Mouse (Mus musculus) ovary, postnatal 36 days (tissue): ENCODE measurements at regions not wholly inside any gene's neighbourhood (a gene's known extent, or its start where the extent isn't known, plus 50 kb on each side); places are given as distances from the start of the nearest gene placed in this dataset.

ENCODE experiments used
- DNase-seq: peaks from one replicate; pipeline ENCODE4 v3.0.0; 2022; ENCODE audit warnings: low spot score, mixed read lengths

DNA sequence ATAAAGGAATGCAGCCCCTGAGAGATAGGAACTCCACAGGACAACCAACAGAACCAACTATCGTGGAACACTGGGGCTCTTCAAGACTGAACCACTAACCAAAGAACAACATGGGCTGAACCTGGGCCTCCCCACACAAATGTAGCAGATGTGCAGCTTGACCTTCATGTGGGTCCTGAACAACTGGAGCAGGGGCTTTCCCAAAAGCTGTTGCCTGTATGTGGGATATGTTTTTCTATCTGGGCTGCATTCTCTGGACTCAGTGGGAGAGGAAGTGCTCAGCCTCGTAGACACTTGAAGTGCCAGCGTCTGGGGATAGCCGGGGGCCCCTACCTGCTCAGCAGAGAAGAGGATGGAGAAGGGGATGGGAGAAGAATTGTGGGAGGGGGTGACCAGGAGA lies 149.2 kb upstream of the Trib2 start:
- no peak for DNase-seq

DNA sequence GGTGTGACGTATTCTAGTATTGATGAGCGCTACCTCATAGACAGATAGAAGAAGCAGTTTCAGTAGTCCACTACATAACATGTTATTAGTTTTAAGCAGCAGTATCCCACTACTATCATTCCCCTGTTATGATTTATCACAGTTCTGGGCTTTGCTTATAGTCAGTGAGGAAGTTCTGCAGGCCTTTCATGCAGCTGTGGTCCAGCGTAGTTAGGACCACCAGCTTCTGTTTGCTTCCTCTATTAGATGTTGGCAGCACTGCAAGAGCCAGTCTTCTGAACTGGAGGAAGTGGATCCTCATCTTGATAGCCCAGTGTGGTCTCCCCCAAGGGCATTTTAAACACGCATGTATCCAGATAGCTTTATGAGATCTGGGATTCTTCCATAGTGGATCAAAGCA lies 147.4 kb upstream of the Trib2 start:
- no peak for DNase-seq

DNA sequence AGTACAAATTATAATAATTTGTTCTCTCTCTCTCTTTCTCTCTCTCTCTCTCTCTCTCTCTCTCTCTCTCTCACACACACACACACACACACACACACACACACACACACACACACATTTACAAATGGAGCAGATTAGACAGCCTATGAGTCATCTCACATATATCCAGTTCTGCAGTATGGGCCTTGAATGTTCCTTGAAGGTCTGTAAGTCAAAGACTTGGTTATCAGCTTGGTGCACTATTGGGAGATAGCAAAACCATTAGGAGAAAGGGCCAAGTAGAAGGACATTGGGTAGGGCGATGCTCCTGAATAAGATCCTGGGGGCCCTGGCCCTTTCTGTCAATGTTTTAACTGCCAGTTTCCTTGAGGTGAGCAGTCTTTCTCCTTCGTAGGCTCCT lies 145.1 kb upstream of the Trib2 start:
- no peak for DNase-seq

DNA sequence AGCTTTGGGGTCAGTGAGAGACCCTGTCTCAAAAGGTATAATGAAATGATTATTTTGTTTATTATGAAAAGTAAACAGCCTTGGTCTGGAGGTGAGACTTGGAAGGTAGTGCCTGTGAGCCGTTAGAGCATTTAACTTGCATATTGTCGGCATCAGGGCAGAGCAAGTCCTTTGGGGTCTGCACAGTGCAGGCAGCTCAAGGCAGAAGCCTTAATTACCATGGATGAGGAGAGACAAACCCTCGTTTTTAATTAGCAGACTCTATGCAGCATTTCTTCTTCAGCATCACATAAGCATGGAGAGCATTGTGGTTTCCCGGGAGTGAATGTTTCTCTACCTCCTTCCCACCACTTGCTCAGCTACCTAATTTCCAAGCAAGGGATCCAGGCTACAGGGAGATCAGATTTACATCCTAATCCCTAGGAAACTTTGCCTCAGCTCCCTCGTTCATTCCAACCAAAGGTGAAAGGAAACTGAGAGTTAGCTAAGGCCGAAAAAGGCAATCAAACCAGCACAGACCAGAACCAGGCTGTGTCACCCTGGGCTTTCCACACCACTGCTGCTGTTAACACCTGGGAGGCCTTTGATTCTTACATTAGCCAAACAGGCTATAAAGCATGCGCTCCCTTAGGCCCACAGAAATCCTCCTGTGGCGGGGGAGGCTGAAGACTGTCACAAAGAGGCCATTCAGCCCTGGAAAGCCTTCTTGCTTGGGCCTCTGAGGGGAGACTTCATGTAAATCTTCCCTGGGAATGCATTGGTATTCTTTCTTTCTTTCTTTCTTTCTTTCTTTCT lies 120.9 kb upstream of the Trib2 start:
- DNase-seq, result no peak

DNA sequence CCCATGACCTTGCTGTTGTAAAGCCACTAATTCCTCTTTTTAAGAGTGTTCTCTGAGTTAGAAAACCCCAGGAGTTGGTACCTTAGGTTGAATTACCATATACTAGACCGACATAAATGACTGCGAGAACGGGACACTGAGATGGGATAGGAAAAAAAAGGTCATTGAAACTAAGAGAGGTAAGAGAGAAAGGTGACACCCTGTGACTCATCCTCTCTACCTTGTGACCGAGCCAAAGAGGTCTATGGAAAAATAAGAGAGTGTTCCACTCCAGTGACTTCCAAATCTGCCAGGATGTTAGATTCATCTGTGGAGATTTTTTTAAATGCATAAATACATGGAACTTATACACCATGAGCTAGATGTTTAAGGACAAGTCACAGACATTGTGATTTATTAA lies 115.3 kb upstream of the Trib2 start:
- DNase-seq, result no peak

DNA sequence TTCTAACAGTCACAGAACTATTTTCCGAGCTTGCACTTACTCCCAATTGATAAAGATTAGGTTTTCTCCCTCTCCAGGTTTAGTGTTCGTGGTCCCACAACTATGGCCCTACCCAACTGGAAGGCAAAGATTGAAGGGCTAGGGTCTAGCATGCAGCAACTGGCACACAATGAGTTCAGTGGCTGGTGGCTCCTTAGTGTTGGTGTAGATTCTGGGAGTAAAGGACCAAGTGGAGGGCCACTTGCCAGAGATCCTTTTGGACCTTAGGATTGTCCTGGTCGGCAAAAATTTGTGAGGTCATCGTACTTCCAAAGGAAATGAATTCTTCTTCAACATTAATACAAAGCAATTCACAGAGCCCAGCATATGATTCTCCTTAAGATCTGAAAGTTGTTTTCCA lies 114.8 kb upstream of the Trib2 start:
- no peak for DNase-seq

DNA sequence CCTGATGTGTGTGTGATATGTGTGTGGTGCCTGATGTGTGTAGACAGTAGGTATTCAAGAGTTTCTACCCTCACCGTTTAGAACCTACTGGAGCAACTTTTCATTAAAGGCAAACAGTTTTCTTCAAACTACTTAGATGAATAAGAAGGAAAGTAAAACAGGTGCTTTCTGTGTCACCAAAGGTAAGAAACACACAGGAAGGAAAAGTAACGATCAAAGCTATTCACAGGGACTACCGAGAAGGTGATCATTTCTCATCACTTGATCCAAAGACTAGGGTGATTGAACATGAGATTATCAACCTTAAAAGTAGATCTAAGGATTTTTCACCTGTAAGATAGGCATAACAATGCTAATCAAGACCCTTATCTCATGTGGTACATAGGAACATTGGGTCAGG lies 113.4 kb upstream of the Trib2 start:
- no peak for DNase-seq

DNA sequence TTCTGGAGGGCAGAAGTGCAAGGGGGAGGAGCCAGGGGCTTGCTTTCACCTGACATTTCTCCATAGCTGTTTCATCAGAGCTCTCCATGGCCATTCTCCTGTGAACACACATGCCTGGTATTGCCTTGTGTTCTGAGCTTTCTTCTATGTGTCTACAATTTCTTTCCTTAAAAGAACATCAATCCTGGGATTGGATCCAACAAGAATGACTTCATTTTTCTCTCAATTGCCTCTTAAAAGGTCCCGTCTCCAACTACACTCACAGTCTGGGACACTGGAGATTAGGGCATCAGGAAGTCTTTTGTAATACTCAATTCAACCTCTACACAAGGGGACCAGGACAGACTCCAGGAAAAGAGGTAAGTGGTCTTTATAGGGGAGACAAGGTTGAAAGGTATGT lies 112.8 kb upstream of the Trib2 start:
- no peak for DNase-seq

DNA sequence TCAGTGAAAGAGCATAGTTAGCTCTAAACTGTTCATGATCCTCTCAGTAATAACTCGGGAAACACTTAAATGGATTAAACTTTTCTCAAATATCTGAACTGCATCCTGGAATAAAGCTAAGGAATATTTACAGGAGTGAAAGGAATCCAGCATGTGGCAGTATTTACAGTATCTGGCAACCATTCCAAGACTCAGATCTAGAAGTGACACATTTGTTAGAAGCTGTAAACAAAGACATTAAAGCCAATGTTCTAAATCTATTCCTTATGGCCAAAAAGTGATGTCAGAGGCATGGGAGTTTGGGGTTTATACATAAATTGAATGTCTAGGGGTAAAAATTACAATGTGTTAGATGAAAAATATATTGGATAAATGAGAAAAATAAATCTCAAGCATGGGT lies 101.6 kb upstream of the Trib2 start:
- DNase-seq, result no peak

DNA sequence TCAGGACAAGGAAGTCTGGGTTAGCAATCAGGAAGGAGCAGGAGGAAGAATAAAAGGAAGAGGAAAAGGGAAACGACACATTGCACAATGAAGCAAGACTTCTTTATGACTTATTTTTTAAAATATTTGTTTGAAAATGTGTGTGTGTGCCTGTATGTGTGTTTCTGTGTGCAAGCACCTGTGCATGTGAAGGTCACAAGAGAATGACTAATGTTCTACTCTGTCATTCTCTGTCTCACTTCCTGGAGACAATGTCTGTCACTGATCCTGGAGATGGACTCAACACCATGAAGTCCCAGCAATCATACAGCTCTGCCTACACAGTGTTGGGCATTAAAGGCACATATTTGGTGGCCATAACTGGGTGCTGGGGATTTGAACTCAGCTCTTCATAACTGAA lies 96.2 kb upstream of the Trib2 start:
- DNase-seq, result no peak

DNA sequence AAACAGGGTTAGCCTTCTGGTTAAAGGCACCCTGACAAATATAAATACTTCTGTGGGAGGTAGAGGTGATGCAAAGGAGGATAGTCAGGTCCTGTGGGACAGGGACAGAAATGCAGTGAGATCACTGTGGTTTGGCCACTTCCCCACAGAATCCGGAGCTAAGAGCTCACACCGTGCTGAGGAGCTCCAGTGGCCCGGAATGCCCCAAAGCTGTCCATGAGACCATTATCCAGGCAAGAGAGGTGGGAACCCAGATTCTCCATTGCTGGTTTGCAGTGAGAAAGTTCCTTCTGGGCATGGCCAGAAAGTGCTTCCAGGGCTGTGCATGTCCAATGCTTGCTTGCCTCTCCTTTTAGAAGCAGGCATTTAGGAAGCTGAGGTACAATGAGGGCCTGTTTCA lies 95.8 kb upstream of the Trib2 start:
- DNase-seq, result no peak

DNA sequence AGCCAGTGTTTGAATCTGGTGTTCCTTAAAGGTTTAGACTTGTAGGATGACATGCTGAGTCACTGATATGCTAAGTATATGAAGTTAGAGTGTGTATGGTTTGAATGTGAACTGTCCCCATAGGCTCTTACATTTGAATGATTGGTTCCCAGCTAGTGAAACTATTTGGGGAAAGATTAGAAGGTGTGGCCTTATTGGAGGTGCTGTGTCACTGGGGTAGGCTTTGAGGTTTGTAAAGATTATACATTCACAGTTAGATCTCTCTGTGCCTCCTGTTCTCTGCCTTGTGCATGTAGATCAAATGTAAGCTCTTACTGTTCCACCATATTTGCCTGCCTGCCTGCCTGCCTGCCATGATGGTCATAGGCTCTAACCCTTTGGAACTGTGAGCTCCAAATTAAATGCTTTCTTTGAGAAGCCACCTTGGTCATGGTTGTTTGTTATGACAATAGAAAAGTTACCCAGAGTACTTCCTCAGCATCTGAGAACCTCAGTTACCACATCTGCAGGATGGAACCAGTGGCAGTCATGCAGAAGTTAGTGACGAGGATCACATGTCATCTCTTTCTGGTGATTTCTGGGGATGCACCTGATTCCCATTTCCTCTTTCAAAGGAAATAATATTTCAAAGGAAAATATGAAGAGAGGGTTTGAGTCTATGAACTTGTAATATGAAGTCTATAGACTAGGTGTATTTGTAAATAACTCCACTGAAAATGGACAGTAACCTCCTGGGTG lies 94.7 kb upstream of the Trib2 start:
- DNase-seq, result no peak

DNA sequence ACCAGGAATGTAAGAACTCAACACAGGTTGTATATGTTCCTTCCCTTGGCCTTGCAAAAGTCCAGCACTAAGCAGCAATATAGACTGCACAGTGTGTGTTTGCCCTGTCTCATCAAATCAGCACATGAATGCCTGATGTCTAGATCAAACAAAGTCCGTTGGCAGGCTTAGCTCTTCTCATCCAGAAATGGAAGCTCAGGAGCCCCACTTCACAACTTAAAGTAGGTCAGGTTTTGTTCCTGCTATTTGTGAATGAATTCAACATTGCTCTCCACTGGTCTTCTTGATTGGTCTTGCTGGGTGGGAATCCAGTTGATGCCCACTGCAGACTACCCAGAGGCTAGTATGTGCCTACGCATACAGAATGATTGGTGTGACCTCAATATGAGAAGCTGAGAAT lies 80.8 kb upstream of the Trib2 start:
- no peak for DNase-seq

DNA sequence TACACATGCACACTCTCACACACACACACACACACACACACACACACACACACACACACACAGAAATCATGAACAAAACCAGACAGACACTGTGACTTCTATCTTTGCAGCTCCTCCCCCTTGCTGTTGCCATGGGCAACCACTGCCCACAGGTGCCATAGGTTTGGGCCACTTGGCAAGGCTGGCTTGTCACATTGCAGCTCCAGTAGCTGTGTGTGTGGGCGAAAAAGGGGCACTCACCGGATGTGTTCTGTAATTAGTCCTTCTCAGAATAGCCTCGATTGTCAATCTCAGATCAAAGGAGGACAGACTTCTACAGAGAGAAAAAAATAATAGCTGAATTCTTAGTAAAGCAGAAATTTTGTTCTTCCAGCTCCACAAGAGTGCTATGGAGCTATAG lies 79.8 kb upstream of the Trib2 start:
- DNase-seq, result peak; percentile 17

DNA sequence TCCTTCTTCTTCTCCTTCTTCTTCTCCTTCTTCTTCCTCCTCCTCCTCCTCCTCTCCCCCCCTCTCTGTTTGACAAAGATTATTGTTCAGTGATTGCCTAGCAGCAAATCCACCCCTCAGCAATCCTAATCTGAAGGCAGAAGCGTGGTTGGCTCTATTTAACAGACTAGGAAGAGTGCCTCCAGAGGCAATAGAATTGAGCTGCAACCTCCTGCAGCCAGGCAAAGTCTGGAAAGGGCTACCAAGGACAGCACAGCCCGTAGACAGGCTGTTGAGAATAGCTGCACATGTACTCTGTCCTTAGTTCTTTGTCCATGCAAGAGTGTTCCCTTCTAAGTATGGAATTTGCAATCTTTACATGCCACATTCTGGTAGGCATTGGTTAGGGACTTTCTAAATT lies 78.5 kb upstream of the Trib2 start:
- no peak for DNase-seq

DNA sequence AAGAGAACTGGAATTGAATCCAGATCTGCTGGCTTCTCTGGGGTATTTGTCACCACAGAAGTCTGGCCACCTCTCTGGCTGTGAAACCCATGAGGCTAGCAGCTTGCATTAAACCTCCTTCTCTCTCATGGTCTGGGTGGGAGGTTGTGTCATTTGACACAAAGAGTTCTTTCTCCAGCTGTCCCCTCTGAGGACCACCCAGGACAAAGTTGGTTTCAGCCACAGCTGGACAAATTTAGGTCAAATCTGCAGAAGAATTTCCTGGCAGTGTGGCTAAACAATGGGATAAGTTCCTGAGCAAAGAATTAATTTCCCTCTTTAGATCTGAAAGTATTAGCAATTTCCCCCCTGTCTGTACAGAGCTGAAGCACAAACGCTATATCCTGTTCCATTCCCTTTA lies 73.9 kb upstream of the Trib2 start:
- DNase-seq, result no peak

DNA sequence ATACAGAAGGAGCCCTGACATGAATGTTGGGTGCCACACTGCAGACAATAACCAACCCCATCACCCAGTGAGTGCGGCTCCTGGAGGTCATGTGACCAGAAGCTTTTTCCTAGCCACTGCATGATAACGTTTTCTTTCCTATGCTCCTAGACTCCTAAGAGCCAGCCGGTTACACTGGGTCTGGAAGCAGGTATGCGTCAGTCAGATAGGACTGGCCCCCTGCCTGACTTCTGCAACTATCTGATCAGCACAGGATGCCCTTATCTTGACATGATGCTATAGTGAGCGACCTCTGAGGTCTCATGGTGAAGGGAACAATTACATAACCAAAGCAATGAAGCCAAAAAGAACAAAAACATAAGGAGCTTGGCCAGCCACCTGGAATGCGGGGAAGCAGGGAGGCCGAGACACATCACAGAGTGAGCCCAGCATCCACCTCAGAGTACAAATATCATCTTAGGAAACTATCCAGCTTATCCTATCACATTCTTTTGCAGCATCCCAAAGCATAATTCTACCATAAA lies 63.2 kb upstream of the Trib2 start:
- no peak for DNase-seq
